Mouse (Mus musculus) kidney, adult 9 months (tissue): ENCODE measurements around the gene Gal3st2c.
"Not testable (repeated sequence)": the region's sequence is repeated elsewhere in the genome, so short reads cannot be mapped to it uniquely, and the experiment has no call there.

Experiments used
- DNase-seq: peaks from one replicate; pipeline ENCODE4 v3.0.0; 2022

Gene Gal3st2c

DNA sequence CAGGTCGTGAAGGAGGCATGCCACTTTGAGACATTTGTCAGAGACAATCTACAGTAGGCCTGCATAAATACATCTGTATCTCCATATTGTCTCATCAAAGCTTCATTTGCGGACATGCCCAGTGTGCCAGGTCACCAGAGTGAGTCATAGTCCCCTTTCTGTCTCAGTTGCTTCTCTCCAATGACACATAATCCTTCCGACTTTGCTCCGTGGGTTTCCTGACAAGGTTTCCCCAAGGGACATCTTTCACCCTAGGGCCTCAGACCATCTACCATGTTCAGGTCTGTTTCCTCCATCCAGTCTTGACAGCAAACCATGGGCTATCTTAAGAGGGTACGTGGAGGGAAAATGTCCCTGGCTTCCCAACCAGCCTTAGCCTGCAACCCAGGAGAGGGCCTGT lies 60.8 kb downstream of the Gal3st2c start:
- DNase-seq, result no peak

DNA sequence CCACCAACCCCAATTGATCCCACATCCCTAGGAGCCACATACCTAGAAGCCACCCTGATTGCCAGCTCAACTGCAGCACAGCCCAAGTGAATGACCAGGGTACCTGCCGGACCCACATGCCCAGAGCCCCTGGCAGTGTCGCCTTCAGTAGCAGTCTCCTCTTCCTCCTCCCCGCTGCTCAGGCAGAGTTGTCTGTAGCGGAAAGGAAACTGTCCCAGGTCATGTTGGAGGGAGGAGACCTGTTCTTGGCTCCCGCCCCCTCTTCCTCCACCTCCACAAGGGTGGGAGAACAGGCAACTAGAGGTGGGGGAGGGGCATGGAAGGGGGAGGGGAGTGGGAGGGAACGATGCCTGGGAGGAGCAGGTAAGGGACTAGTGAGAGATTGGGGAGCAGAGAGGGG lies 62.1 kb downstream of the Gal3st2c start, which contains the start of gene Pdcd1:
TSS of gene Pdcd1 (minus strand) at position 181 of the 400 bp plus-strand sequence.
- DNase-seq, result no peak

DNA sequence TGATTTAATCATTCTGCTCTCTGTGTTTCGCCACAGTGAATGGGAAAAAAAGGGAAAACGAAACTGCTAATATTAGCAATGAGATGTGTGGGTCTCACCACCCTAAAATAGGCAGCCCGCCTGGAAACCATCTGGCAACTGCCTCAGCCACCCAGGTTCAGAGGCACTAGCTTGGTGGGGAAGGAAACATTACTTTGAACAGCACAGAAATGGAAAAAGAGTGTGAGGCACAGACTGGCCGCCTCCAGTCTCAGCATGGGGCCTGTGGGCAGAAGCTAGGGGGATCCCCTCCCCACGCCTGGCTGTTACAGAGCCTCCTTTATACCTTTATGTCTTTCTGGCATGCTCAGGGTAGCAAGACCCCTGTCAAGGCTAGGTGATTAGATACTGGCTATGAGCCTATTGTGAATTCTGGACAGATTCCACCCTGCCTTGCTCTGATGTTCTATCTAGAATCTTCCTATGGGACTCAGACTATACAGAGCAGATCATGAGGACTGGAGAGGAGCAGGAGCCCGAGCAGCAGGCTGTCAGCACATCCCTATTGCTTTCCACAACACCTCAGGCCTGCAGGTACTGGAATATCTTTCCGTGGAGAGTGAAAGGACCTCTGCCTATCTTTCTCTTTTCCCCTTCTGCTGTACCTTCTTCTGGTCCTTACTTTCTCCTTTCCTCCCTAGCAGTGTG lies 63.4 kb downstream of the Gal3st2c start:
- no peak for DNase-seq

- DNase-seq, result no peak
These were observed 64.2 kb downstream of the Gal3st2c start for GRCm38 (mm10) chr1:94054481-94054880.

DNA sequence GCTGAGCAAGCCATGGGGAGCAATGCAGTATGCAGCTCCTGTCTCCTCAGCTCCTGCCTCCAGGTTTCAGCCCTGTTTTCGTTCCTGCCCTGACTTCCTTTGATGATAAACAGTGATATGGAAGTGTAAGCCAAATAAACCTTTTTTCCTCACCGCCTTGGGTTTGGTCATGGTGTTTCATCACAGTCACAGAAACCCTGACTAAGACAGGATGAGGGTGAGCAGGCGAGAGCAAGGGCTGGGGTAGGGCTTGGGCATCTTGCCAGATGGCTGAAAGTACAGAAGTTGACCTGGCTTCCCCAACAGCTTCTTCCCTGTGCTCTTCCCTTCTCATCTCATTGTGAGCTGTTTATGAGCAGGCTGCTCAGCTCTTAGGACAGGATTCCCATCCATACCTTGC lies 65.7 kb downstream of the Gal3st2c start:
- no peak for DNase-seq

- DNase-seq, result no peak
These were observed 67.1 kb downstream of the Gal3st2c start for GRCm38 (mm10) chr1:94057401-94057800.

- DNase-seq, result not testable (repeated sequence)
These were observed 68.0 kb downstream of the Gal3st2c start for GRCm38 (mm10) chr1:94058281-94058680.
